Mouse (Mus musculus): ENCODE data around the gene Mcur1. TPM values are rescaled to one million over a fixed set of nuclear protein-coding genes. Genes with fewer than 3 reads are reported as not detected.
A peak's percentile ranks its signal among the peaks of the same experiment; 100 is the strongest.

Gene Mcur1
- total RNA-seq, 2 experiments from 2014 or later, result 7.0 to 7.9 TPM

DNA sequence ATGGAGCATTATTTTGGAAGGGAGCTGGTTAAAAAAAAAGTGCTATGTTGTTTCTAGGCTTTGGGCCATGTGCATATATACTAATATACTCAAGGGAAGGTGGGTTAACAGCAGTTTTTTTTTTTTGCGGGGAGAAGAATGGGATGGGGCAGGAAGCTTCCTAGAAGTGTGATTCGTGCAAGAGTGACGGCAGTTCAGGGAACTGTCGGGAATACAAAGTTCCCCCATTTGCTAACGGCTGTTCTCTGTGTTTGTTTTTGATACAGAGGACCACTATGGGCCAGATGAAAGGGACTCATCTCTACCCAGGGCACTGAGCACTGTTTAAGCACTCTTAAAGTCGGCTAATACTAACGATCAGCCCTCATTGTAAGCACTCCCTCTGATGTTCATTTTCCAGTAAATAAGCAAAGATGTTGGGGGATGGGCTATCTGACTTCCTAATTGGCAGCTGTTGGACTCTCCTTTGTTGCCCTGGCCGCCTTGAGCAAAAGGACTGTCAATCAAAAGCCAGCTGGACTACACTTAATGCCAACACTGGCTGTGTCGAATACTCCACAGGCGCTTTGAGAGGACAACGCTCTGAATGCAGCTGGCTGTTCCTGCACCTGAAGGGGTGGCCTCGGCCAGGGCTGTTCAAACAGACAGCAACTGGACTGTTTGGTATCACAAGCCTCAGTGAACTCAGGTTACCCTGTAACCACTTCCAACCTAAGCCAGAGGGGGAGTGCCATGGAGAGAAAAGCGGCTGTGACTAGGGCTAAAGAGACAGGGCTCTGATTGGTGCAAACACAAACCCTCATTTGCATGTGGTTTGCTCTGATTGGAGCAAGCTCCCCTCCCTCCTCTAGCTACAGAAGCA is 28.9 kb downstream of the Mcur1 start:
- intact Hi-C loops (cut with DNase I), result no loop called here
- DNase-seq, result peak; percentile 75

DNA sequence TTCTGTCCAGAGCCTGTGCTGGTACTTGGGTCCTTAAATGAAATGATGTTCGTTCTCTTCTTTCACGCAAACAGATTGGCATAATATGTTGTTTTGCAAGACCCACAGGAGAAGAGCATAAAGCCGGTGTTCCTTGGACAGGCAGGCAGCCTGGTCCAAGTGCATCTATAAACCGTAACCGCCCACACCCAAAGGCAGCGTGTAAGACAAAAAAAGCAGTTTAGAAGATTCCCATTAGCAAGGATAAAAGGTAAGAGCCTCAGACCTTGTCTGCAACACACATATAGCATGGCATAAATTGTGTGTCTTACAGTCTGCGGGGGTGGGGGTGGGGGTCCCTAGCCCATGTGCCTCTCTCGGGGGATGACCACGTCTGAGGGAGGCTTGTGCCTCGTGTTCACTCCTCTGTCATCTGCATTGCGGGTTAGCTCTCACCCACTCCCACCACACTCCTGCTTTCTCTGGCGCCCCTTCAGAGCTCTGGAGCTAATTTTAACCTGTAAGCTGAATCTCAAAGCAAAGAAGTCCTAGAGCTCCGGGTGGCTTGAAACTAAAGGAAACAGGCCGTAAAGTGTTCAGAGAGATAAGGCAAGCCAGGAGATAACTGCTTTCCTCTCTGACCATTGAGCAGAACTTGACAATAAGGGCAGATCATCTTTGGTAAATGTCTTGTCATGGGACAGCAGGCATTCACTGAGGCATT is 29.7 kb downstream of the Mcur1 start:
- intact Hi-C loops (cut with DNase I), result no loop called here
- no peak for DNase-seq

DNA sequence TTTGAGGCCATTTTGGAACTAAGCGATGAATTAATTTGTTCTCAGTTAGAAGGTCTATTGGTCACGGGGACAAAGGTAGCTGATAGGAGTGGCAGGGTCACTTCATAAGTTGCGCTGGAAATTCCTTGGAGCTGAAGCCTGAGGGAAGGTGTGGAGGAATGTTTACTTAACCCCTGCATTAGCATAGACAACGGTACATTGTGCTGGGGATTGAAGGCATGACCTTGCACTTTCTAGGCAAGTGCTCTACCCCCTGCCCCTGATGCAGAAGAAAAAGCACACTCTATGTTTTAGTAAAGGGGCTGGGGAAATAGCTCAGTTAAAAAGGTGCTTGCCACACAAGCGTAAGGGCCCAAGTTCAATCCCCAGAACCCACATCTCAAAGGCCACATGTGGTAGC is 33.7 kb downstream of the Mcur1 start:
- intact Hi-C loops (cut with DNase I), result no loop called here
- no peak for DNase-seq

DNA sequence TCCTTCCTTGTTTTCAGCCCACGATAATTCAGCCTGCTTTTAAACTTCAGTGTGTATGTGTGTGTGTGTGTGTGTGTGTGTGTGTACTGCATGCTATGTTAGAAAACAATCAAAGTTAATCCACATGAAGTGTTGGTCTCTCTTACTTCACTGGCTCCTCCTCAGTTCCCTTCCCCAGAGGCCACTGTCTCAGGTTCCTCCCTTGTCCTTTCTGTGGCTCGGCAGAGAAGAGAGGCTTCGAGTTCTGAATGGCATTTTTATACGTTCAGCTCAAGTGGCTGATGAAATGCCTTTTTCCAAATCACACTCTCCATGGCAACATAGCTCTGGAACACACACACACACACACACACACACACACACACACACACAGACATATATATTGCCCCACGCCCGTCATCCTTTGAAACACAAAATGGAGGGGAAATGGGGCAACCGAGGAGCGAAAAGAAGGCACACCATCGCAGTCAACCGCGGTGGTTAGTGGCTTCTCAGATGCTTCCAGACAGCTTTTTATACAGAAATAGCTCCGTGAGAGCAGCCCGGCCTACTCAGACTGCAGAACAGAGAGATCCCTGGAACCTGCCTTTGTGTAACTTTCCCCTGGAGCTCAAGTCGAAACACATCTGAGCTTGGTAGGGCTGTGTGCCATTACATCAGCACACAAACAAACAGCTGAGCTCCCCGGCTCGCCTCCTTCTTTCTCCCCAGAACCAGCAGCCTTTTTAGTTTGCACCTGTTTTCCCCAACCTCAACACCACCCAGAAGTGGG is 34.4 kb downstream of the Mcur1 start:
- no peak for DNase-seq
- intact Hi-C loops (cut with DNase I), result no loop called here

DNA sequence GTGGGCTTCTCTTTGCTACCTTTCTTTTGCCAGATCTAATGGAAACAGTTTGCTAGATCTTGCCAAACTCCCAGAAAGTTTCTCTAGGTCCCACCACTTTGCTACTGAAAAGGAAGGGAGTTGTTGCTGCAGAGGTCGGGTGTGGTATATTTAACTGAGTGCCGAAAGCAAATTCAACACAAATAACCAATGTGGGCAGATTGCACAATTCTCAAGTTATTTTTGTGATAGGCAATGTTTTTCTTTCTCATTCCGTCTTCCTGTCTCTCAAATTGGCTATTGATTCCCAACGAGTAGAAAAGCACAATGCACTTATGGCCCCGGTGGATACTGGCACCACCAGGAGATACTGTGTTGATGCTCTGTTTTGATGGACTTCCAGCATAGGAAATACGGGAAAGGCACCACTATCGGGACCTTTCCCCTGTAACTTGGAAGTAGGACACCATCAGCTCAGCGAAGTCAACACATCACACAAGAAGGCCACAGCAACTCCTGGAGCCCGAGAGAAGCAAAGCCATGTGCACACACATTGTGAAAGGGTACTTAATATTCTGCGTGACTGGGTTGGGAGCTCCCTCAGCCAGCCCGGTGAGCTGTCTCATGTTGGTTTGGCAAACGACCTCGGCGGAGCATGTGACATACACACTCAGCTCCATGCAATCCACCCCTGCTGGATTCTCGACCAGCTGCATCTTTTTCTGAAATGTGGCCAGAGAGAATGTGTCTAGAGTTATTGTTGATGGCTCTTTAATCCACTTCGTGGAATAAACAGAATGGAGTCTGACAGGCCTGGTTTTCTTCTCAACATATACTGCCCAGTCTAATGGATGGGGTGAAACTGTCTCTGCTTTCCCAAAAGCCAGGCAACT is 35.3 kb downstream of the Mcur1 start:
- DNase-seq, result peak; percentile 68
- intact Hi-C loops (cut with DNase I), result no loop called here

GRCm38 (mm10) chr13:43523906-43524480 is 36.0 kb downstream of the Mcur1 start:
- intact Hi-C loops (cut with DNase I), result no loop called here

DNA sequence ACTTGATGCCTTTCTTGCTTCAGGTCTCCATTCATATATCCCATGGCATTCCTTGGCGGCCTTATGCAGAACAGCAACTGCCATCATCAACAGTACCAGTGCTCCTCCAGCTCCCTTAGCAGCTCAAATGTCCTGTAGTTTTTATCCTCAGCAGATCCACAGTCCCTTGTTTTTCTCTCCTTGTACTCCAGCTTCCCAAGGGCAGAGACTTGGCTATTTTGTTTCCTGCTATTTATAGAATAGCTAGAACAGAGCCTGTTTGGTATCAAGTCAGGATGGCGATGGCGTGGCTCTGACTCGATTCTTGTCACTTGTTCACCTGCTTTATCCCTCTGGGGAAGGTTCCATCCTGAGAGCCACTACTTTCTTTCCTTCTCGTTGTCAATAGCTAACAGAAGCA is 38.1 kb downstream of the Mcur1 start:
- intact Hi-C loops (cut with DNase I), result no loop called here
- no peak for DNase-seq

More at GRCm38 (mm10) chr13:43523906-43524480, 36.0 kb downstream of the Mcur1 start:
- no peak for DNase-seq

GRCm38 (mm10) chr13:43519251-43519650 is 40.7 kb downstream of the Mcur1 start:
- intact Hi-C loops (cut with DNase I), result no loop called here
- DNase-seq, result peak; percentile 27

DNA sequence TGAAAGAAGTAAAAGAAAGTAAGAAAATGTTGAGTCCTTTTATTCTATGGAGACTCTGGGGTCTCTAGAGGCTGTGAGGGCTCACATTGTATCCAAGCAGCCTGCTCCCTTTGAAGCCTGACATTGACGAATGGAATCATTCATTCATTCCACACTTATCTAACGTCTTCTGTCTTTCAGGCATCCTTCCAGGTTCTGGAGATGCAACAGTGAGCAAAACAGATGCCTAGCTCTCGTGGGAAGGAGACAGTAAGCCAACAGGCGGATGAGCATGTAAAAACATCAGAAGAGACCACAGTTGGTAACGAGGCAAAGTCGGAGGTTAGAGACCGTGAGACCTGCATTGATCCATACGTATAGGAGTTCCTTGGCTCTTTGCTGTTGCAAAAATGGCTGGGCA is 42.6 kb downstream of the Mcur1 start:
- intact Hi-C loops (cut with DNase I), result no loop called here
- DNase-seq, result no peak

DNA sequence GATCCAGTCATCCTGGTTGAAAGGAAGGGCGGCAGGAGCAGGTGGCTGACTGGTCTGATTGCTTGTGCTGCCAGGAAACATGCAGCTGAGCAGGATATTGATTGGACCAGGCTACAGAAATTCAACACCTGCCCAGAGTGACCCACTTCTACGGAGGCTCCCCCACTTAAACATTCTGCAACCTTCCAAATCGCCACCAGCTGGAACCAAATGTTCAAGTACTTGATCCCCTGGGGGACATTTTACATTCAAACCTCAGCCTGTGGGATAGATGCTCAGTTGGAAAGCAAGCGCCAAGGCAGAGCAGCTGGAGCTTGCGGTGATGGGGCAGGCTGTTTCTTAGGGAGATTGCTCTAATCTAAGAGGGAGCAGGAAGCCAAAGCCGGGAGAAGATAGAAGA is 43.1 kb downstream of the Mcur1 start:
- no peak for DNase-seq
- intact Hi-C loops (cut with DNase I), result no loop called here

- intact Hi-C loops (cut with DNase I), result no loop called here
- DNase-seq, result no peak
Observed at GRCm38 (mm10) chr13:43516119-43516518, 43.9 kb downstream of the Mcur1 start.

- intact Hi-C loops (cut with DNase I), result no loop called here
- DNase-seq, result no peak
Observed at GRCm38 (mm10) chr13:43514950-43515358, 45.0 kb downstream of the Mcur1 start.

- intact Hi-C loops (cut with DNase I), result no loop called here
- no peak for DNase-seq
Observed at GRCm38 (mm10) chr13:43512736-43513135, 47.3 kb downstream of the Mcur1 start.

DNA sequence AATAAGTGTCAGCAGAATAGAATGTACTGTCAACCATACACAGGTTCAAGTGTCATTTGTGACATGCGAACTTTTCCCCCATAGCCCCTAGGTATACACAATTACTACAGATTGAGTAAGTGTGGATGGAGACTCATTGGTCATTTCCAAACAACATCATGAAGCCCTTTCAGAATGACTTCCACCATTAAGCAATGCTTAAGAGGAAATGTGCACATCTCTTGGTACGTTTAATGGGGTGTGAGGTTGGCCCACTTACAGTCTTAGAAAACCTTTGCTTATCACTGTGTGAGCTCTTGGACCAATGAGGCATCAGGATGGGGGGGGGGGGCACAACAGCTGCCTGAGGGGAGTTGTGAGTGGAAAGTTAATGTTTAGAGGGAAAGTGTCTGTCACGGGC is 54.2 kb downstream of the Mcur1 start:
- intact Hi-C loops (cut with DNase I), result no loop called here
- no peak for DNase-seq

- intact Hi-C loops (cut with DNase I), result no loop called here
- DNase-seq, result peak; percentile 58
Observed at GRCm38 (mm10) chr13:43503395-43503850, 56.6 kb downstream of the Mcur1 start.

GRCm38 (mm10) chr13:43501601-43502000 is 58.4 kb downstream of the Mcur1 start:
- DNase-seq, result no peak
- intact Hi-C loops (cut with DNase I), result no loop called here

GRCm38 (mm10) chr13:43500483-43500850 is 59.5 kb downstream of the Mcur1 start:
- intact Hi-C loops (cut with DNase I), result no loop called here
- no peak for DNase-seq

- intact Hi-C loops (cut with DNase I), result no loop called here
- DNase-seq, result no peak
Observed at GRCm38 (mm10) chr13:43499731-43500482, 60.1 kb downstream of the Mcur1 start.

GRCm38 (mm10) chr13:43498849-43499248 is 61.1 kb downstream of the Mcur1 start:
- intact Hi-C loops (cut with DNase I), result no loop called here
- no peak for DNase-seq

Measured in left cerebral cortex, postnatal 4 days (tissue).